ENCODE assay signal across 25 mouse cellular contexts in the genomic region with DNA sequence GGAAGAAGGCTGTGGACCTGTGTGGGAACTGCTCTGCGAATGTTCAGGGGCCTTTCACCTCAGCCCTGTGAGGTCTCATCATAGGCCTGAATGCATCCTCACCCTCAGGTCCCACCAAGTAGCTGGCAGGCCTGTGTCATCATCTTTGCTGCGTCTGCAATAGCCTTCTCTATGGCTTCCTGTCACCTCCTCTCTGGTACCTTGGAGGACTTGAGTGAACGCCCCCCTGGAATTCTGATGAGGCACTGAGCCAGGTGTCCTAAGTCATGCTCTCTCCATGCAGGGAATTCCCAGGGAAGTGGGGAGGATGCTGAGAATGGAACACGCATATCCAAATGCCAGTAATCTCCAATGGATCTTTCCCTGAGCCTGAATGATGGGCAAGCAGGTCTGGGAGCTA.
DNase-seq lines count a peak whose midpoint lies in the region; ATAC-seq lines count a peak whose summit lies in the region.
"Had no signal": no experiment of that assay in that cellular context is flagged by ENCODE, and none has a peak within 500 bp of the region (broad histone marks: within the 10 kb centered on the region; RNA-seq: fewer than 3 reads in every experiment).

No protein-coding gene starts in this region.

- no peaks in the 10 kb centered on the region for H3K27me3 ChIP-seq in hindbrain, embryonic 16.5 days (replicated peaks; ENCODE audit: control insufficient read depth, insufficient read depth, low read length)
- 0 out of 2 replicates have a peak, but pooled peaks cover 6% of the 10 kb centered on the region for H3K27me3 ChIP-seq in hindbrain, embryonic 13.5 days
- H3K27me3 ChIP-seq in midbrain, embryonic 14.5 days (ENCODE audit: control insufficient read depth, insufficient read depth, low read length), result no peaks in the 10 kb centered on the region
- H3K27me3 ChIP-seq in midbrain, embryonic 10.5 days (ENCODE audit: low read depth, poor library complexity, severe bottlenecking), result no peaks in the 10 kb centered on the region
- H3K27me3 ChIP-seq: limb, embryonic 13.5 days; neural tube, embryonic 13.5 days had no signal

- no peaks in the 10 kb centered on the region for H3K9me3 ChIP-seq in hindbrain, embryonic 16.5 days (ENCODE audit: control insufficient read depth, low read length)
- no peaks in the 10 kb centered on the region for H3K9me3 ChIP-seq in hindbrain, embryonic 13.5 days
- H3K9me3 ChIP-seq in midbrain, embryonic 14.5 days (ENCODE audit: control insufficient read depth, low read length), result no peaks in the 10 kb centered on the region
- H3K9me3 ChIP-seq in midbrain, embryonic 10.5 days (replicated peaks), result no peaks in the 10 kb centered on the region
- H3K9me3 ChIP-seq: heart, embryonic 10.5 days; limb, embryonic 13.5 days; lung, embryonic 15.5 days; neural tube, embryonic 13.5 days had no signal

- H3K4me2 ChIP-seq in hindbrain, embryonic 16.5 days (ENCODE audit: low read length), result no peak overlapping the region
- no peak overlapping the region for H3K4me2 ChIP-seq in hindbrain, embryonic 13.5 days
- no peak overlapping the region for H3K4me2 ChIP-seq in midbrain, embryonic 14.5 days (ENCODE audit: low read length)
- H3K4me2 ChIP-seq: limb, embryonic 13.5 days; liver, embryonic 11.5 days; lung, embryonic 15.5 days; neural tube, embryonic 13.5 days had no signal

- DNase-seq in cerebellum, postnatal 14 days, result peak; percentile 24 to 46
- DNase-seq in cerebellum, adult 8-10 months, result no peak
- no peak for DNase-seq in midbrain, embryonic 14.5 days
- no peak for DNase-seq in midbrain, embryonic 10.5 days (ENCODE audit: low spot score)
- no peak for DNase-seq in frontal cortex, postnatal 14 days (ENCODE audit: low spot score in 2 of 2)
- DNase-seq: adrenal gland, postnatal 14 days; cerebellum, adult 11 months; gastrocnemius, postnatal 25 days; heart, adult 11 months; heart, postnatal 36 days; kidney, adult 8-10 months; kidney, postnatal 4 days; lung, postnatal 36 days; thymus, adult 2 months; thymus, postnatal 36 days had no signal

- no peaks in the 10 kb centered on the region for H3K36me3 ChIP-seq in hindbrain, embryonic 16.5 days (ENCODE audit: control insufficient read depth, insufficient read depth, low read length)
- no peaks in the 10 kb centered on the region for H3K36me3 ChIP-seq in hindbrain, embryonic 13.5 days
- no peaks in the 10 kb centered on the region for H3K36me3 ChIP-seq in midbrain, embryonic 14.5 days (ENCODE audit: control insufficient read depth, insufficient read depth, low read length)
- H3K36me3 ChIP-seq in midbrain, embryonic 10.5 days, result no peaks in the 10 kb centered on the region
- H3K36me3 ChIP-seq: heart, embryonic 10.5 days; limb, embryonic 13.5 days; lung, embryonic 15.5 days; neural tube, embryonic 13.5 days had no signal

- 81% methylated on average over 4 of the region's 4 CpGs for WGBS in hindbrain, embryonic 16.5 days
- 88% methylated on average over 4 of the region's 4 CpGs for WGBS in hindbrain, embryonic 13.5 days
- 83% methylated on average over 4 of the region's 4 CpGs for WGBS in midbrain, embryonic 14.5 days
- 81% methylated on average over 4 of the region's 4 CpGs for WGBS in midbrain, embryonic 10.5 days

- H3K4me1 ChIP-seq in hindbrain, embryonic 16.5 days (ENCODE audit: control insufficient read depth, insufficient read depth, low read depth, low read length), result peaks cover 16% of the 10 kb centered on the region
- peaks cover 17% of the 10 kb centered on the region for H3K4me1 ChIP-seq in hindbrain, embryonic 13.5 days (replicated peaks)
- H3K4me1 ChIP-seq in midbrain, embryonic 14.5 days (ENCODE audit: control insufficient read depth, insufficient read depth, low read length), result peaks cover 10% of the 10 kb centered on the region
- peaks cover 12% of the 10 kb centered on the region for H3K4me1 ChIP-seq in midbrain, embryonic 10.5 days
- H3K4me1 ChIP-seq: heart, embryonic 10.5 days had no signal

- no peak overlapping the region for H3K9ac ChIP-seq in hindbrain, embryonic 16.5 days (ENCODE audit: low read depth, low read length)
- no peak overlapping the region for H3K9ac ChIP-seq in hindbrain, embryonic 13.5 days
- no peak overlapping the region for H3K9ac ChIP-seq in midbrain, embryonic 14.5 days (replicated peaks; ENCODE audit: low read length)
- H3K9ac ChIP-seq: limb, embryonic 13.5 days; lung, embryonic 15.5 days; neural tube, embryonic 13.5 days had no signal

- H3K4me3 ChIP-seq in hindbrain, embryonic 16.5 days (ENCODE audit: low read length), result no peak overlapping the region
- no peak overlapping the region for H3K4me3 ChIP-seq in hindbrain, embryonic 13.5 days
- no peak overlapping the region for H3K4me3 ChIP-seq in midbrain, embryonic 14.5 days (replicated peaks; ENCODE audit: low read depth, low read length)
- no peak overlapping the region for H3K4me3 ChIP-seq in midbrain, embryonic 10.5 days
- H3K4me3 ChIP-seq: heart, embryonic 10.5 days; limb, embryonic 13.5 days; lung, embryonic 15.5 days; neural tube, embryonic 13.5 days had no signal

- peak overlapping the region; percentile 62; the same call in 1 of the 2 replicates for H3K27ac ChIP-seq in hindbrain, embryonic 16.5 days (ENCODE audit: low read depth, low read length)
- H3K27ac ChIP-seq in hindbrain, embryonic 13.5 days, result no peak overlapping the region
- peak overlapping the region; percentile 67; the same call in 1 of the 2 replicates for H3K27ac ChIP-seq in midbrain, embryonic 14.5 days (replicated peaks; ENCODE audit: low read depth, low read length)
- H3K27ac ChIP-seq in midbrain, embryonic 10.5 days (replicated peaks), result no peak overlapping the region
- H3K27ac ChIP-seq: heart, embryonic 10.5 days; kidney, postnatal 0 days; limb, embryonic 13.5 days; lung, embryonic 15.5 days; neural tube, embryonic 13.5 days had no signal

- ATAC-seq in hindbrain, embryonic 16.5 days, result no peak
- ATAC-seq in hindbrain, embryonic 13.5 days (ENCODE audit: low FRiP score), result no peak
- ATAC-seq in midbrain, embryonic 14.5 days (ENCODE audit: low FRiP score, low TSS enrichment), result no peak
- ATAC-seq: CD4-positive, CD25-positive, alpha-beta regulatory T cell, adult 4 months; intestine, embryonic 16.5 days had no signal

Comparison
In these comparisons a context has a peak if more than half of its experiments do, and no peak if none do; other contexts are left out.
1. DNase-seq: peak in cerebellum, postnatal 14 days (2 of 2); none in cerebellum, adult 8-10 months (single experiment), midbrain, embryonic 14.5 days (single experiment), midbrain, embryonic 10.5 days (single experiment) and frontal cortex, postnatal 14 days (0 of 2).
2. H3K27ac ChIP-seq: peak in hindbrain, embryonic 16.5 days (single experiment) and midbrain, embryonic 14.5 days (single experiment); none in hindbrain, embryonic 13.5 days (single experiment) and midbrain, embryonic 10.5 days (single experiment).